Mouse (Mus musculus) erythroblast, embryonic 14.5 days (primary cell): ENCODE results near the gene Lcn12. TPM values are rescaled to one million over a fixed set of nuclear protein-coding genes. Genes with fewer than 3 reads are reported as not detected.

Experiments
- H3K27me3 ChIP-seq: 2 replicates; pipeline ENCODE4 v1.6.1; 2012; ENCODE audit warnings: inconsistent platforms; ENCODE audit not compliant: control insufficient read depth
- H3K36me3 ChIP-seq: 2 replicates; pipeline ENCODE4 v1.6.1; 2012; ENCODE audit warnings: mild to moderate bottlenecking, inconsistent platforms; ENCODE audit not compliant: control insufficient read depth
- H3K4me1 ChIP-seq: 2 replicates; pipeline ENCODE4 v1.6.1; 2012; ENCODE audit warnings: inconsistent platforms; ENCODE audit not compliant: control insufficient read depth
- H3K4me3 ChIP-seq: replicated peaks from 2 replicates; pipeline ENCODE3; 2012; ENCODE audit warnings: moderate library complexity, mild to moderate bottlenecking, inconsistent platforms
- H3K9me3 ChIP-seq: 2 replicates; pipeline ENCODE4 v1.6.1; 2012; ENCODE audit warnings: low read length, inconsistent platforms, mixed read lengths; ENCODE audit not compliant: control insufficient read depth
- GATA1 ChIP-seq: IDR thresholded peaks from 2 replicates; pipeline ENCODE4 v1.6.1; 2012; ENCODE audit warnings: low read length, inconsistent platforms, mixed read lengths
- TAL1 ChIP-seq: IDR thresholded peaks from 3 replicates; pipeline ENCODE4 v1.6.1; 2012; ENCODE audit warnings: low read length, inconsistent platforms, mixed read lengths
- polyA plus RNA-seq: library from polyadenylated mRNA; stranded (reverse); fragments of >175 nt; gene quantifications from 2 replicates; pipeline ENCODE4 v1.2.3, GENCODE M21; 2012

Lcn12 gene
- polyA plus RNA-seq, 1 experiment, result not detected

DNA sequence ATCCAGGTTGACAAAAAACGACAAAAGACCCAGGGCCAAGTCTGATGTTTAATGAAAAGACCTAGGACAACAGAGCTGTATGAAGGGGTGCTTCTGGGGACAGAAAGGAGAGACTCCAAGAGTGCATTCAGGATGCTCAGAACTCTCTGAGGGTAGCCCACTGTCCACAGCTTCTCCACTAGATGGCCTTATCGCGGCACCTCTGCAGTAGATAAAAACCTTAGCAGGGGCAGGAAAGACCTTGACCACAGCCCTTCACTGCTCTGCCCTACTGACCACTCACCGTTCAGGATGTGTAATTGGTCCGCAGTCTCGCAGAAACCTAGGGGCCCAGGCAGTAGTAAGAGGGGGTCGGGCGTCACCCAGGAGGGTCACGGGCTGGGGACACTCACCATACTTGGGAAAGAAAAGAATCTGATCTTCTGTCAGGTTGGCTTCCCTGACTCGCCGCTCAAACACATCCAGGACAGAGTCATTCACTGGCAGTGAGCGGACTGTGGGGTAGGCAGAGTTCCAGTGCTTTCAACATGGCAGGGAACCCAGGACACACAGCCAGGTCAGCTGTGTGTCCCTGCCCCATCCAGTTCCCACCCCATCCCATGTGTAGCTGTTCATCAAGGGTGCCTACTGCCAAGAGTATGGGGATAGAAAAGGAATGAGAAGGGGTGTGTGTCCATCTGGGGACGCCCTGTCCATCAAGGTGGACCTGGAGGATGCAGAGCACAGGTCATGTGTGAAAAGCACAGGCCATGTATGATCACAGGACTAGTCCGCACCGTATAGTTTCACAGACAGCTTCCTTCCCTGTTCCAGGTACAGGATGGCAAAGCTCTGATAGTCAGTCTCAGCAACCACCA, 5.1 kb upstream of the Lcn12 start:
- Histone ChIP-seq H3K27me3 (no peaks in the 10 kb centered on the region; the same call in 1 of the 2 replicates), H3K4me3 (no peak overlapping the region), H3K4me1 (peaks cover 51% of the 10 kb centered on the region), H3K36me3 (peaks cover 24% of the 10 kb centered on the region), H3K9me3 (no peaks in the 10 kb centered on the region)
- TF ChIP-seq GATA1, result no peak
- TF ChIP-seq TAL1, result no peak

GRCm38 (mm10) chr2:25497846-25498575, 4.3 kb upstream of the Lcn12 start:
- peaks cover 43% of the 10 kb centered on the region for H3K4me1 ChIP-seq

GRCm38 (mm10) chr2:25496462-25496861, 2.8 kb upstream of the Lcn12 start:
- H3K36me3 ChIP-seq, result no peaks in the 10 kb centered on the region
- H3K4me1 ChIP-seq, result peaks cover 28% of the 10 kb centered on the region
- H3K9me3 ChIP-seq, result no peaks in the 10 kb centered on the region
- no peaks in the 10 kb centered on the region; the same call in 1 of the 2 replicates for H3K27me3 ChIP-seq
- TF ChIP-seq GATA1 (no peak), TAL1 (no peak)
- H3K4me3 ChIP-seq, result no peak overlapping the region

More at GRCm38 (mm10) chr2:25497846-25498575, 4.3 kb upstream of the Lcn12 start:
- Histone ChIP-seq H3K9me3 (no peaks in the 10 kb centered on the region), H3K27me3 (no peaks in the 10 kb centered on the region; the same call in 1 of the 2 replicates), H3K4me3 (no peak overlapping the region), H3K36me3 (peaks cover 15% of the 10 kb centered on the region)
- TF ChIP-seq TAL1, result no peak
- no peak for TF ChIP-seq GATA1

GRCm38 (mm10) chr2:25492988-25493387, 723 bp downstream of the Lcn12 start:
- Histone ChIP-seq H3K36me3 (no peaks in the 10 kb centered on the region), H3K4me1 (peaks cover 24% of the 10 kb centered on the region), H3K27me3 (no peaks in the 10 kb centered on the region; the same call in 1 of the 2 replicates), H3K4me3 (no peak overlapping the region), H3K9me3 (no peaks in the 10 kb centered on the region)
- no peak for TF ChIP-seq TAL1

DNA sequence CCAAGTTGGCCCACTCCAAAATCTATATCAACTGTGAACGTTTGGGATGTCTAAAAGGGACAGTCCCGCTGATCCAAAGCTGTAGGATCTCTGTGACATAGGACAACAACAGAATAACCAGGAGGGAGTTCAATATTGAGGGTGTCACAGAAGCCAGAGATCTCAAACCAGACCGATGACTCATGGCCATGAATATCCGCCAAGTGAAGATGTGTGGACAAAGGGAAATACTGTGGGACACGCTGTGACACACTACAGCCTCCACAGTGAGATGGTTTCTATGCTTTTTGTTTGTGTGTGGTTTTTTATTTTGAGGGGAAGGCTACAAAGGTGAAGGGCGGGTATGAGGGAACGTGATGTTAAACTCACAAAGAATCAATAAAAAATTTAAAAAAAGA, 5.0 kb downstream of the Lcn12 start:
- H3K27me3 ChIP-seq, result no peaks in the 10 kb centered on the region
- TF ChIP-seq TAL1, result no peak
- TF ChIP-seq GATA1, result no peak
- no peak overlapping the region for H3K4me3 ChIP-seq
- no peaks in the 10 kb centered on the region for H3K36me3 ChIP-seq
- H3K9me3 ChIP-seq, result no peaks in the 10 kb centered on the region
- H3K4me1 ChIP-seq, result peaks cover 55% of the 10 kb centered on the region

GRCm38 (mm10) chr2:25487965-25488670, 5.6 kb downstream of the Lcn12 start:
- H3K9me3 ChIP-seq, result no peaks in the 10 kb centered on the region
- no peak for TF ChIP-seq TAL1
- H3K4me1 ChIP-seq, result peaks cover 58% of the 10 kb centered on the region
- H3K27me3 ChIP-seq, result no peaks in the 10 kb centered on the region
- peak overlapping the region; percentile 22 for H3K4me3 ChIP-seq
- no peaks in the 10 kb centered on the region for H3K36me3 ChIP-seq

- TF ChIP-seq GATA1 (no peak), TAL1 (no peak)
- H3K9me3 ChIP-seq, result no peaks in the 10 kb centered on the region
- H3K4me1 ChIP-seq, result peaks cover 53% of the 10 kb centered on the region
- H3K4me3 ChIP-seq, result no peak overlapping the region
- H3K27me3 ChIP-seq, result no peaks in the 10 kb centered on the region
- no peaks in the 10 kb centered on the region for H3K36me3 ChIP-seq
Measured at GRCm38 (mm10) chr2:25484901-25485647, 8.6 kb downstream of the Lcn12 start.

- no peaks in the 10 kb centered on the region for H3K27me3 ChIP-seq
- no peak for TF ChIP-seq GATA1
- no peak for TF ChIP-seq TAL1
Measured at GRCm38 (mm10) chr2:25482969-25483368, 10.7 kb downstream of the Lcn12 start.

More at GRCm38 (mm10) chr2:25482969-25483368, 10.7 kb downstream of the Lcn12 start:
- no peaks in the 10 kb centered on the region for H3K9me3 ChIP-seq
- peaks cover 33% of the 10 kb centered on the region for H3K4me1 ChIP-seq
- H3K4me3 ChIP-seq, result no peak overlapping the region
- H3K36me3 ChIP-seq, result no peaks in the 10 kb centered on the region
